Mouse (Mus musculus) brain, embryonic 14.5 days (tissue): ENCODE measurements around the gene Snrpe. TPM values are rescaled to one million over a fixed set of nuclear protein-coding genes. Genes with fewer than 3 reads are reported as not detected.

Source experiments
- DNase-seq: peaks from one replicate; pipeline ENCODE4 v3.0.0-alpha.2; 2011; ENCODE audit warnings: low read depth
- CTCF ChIP-seq: fragments of 200-500 bp; IDR thresholded peaks from 2 replicates; pipeline ENCODE4 v1.5.1; 2012; ENCODE audit warnings: inconsistent platforms, mild to moderate bottlenecking, moderate library complexity, borderline replicate concordance; ENCODE audit not compliant: insufficient read depth, insufficient read length; ENCODE audit errors: extremely low read depth
- POLR2A ChIP-seq: fragments of 200-500 bp; IDR thresholded peaks from 2 replicates; pipeline ENCODE4 v1.6.1; 2012; ENCODE audit warnings: mild to moderate bottlenecking, inconsistent platforms, borderline replicate concordance; ENCODE audit not compliant: poor library complexity, insufficient read depth, insufficient read length, severe bottlenecking; ENCODE audit errors: extremely low read depth
- polyA plus RNA-seq: library from polyadenylated mRNA; depleted of rRNA; stranded (reverse); fragments of >200 nt; gene quantifications from 2 replicates; pipeline ENCODE4 v1.2.3, GENCODE M21; 2012; rRNA removed

Snrpe gene
- polyA plus RNA-seq, 1 experiment: 333 TPM

GRCm38 (mm10) chr1:133617908-133618307 lies 7.8 kb upstream of the Snrpe start:
- DNase-seq: no peak
- no peak for TF ChIP-seq CTCF
- TF ChIP-seq POLR2A: no peak

GRCm38 (mm10) chr1:133613817-133614216 lies 3.7 kb upstream of the Snrpe start:
- no peak for DNase-seq
- peak; percentile 24; the same call in 1 of the 2 replicates for TF ChIP-seq CTCF
- no peak for TF ChIP-seq POLR2A

GRCm38 (mm10) chr1:133611436-133611835 lies 1.3 kb upstream of the Snrpe start:
- DNase-seq: no peak
- TF ChIP-seq CTCF (no peak), POLR2A (no peak)

GRCm38 (mm10) chr1:133610601-133611000 lies 510 bp upstream of the Snrpe start:
- TF ChIP-seq CTCF (no peak), POLR2A (no peak)
- DNase-seq: no peak

GRCm38 (mm10) chr1:133603174-133603573 lies 6.9 kb downstream of the Snrpe start:
- TF ChIP-seq POLR2A: no peak
- no peak for TF ChIP-seq CTCF
- DNase-seq: no peak

- peak; percentile 51; the same call in 1 of the 2 replicates for TF ChIP-seq CTCF
- no peak for TF ChIP-seq POLR2A
- DNase-seq: peak; percentile 94
Observed at GRCm38 (mm10) chr1:133596298-133597007, 13.6 kb downstream of the Snrpe start.

- peak; percentile 39 for DNase-seq
- no peak for TF ChIP-seq CTCF
- TF ChIP-seq POLR2A: no peak
Observed at GRCm38 (mm10) chr1:133585995-133586537, 24.0 kb downstream of the Snrpe start.

GRCm38 (mm10) chr1:133571293-133571692 lies 38.8 kb downstream of the Snrpe start:
- TF ChIP-seq CTCF (no peak), POLR2A (no peak)
- no peak for DNase-seq

Other genes with a start within 250 kb of the Snrpe start
- 9.6 and 12.1 TPM in 2 replicates for gene Etnk2, start 246.7 kb downstream of the Snrpe start, polyA plus RNA-seq
- gene Sox13, start 185.9 kb downstream of the Snrpe start, polyA plus RNA-seq: 34.2 and 37.6 TPM in 2 replicates
- gene Zbed6, start 50.6 kb upstream of the Snrpe start, polyA plus RNA-seq: 6.9 and 8.8 TPM in 2 replicates
- 7.3 and 7.5 TPM in 2 replicates for gene Gm38394, start 51.0 kb upstream of the Snrpe start, polyA plus RNA-seq
- 0.37 and 0.51 TPM in 2 replicates for gene Lax1, start 79.8 kb upstream of the Snrpe start, polyA plus RNA-seq
- gene Atp2b4, start 190.8 kb upstream of the Snrpe start, polyA plus RNA-seq: 13.3 and 25.0 TPM in 2 replicates